Comparison of ENCODE assay signal across 10 mouse cellular contexts in the genomic region with DNA sequence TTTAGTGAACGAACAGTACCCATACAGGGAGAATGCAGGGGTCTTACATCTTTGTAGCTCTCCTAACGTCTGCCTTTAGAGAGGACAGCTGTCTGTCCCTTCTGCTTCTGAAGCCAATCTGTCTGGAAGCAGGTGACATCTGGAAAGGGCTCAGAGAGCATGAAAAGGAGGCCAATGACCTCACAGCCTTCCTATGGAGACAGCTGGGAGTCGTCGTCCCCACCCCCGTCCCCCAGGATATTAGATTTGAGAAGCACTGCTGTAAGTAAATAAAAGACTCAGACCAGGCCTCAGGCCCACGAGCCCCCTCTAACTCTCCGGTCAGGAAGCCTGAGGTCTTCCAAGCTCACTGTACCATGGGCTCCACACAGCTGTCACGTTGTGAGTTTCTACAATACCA. TPM values are rescaled to one million over a fixed set of nuclear protein-coding genes. Genes with fewer than 3 reads are reported as not detected.
DNase-seq lines count a peak whose midpoint lies in the region; TF ChIP-seq lines count a peak whose summit lies in the region.
"Had no signal": no experiment of that assay in that cellular context is flagged by ENCODE, and none has a peak within 500 bp of the region (broad histone marks: within the 10 kb centered on the region; RNA-seq: fewer than 3 reads in every experiment).

No protein-coding gene starts in this region.

- H3K4me1 ChIP-seq in bone marrow, adult 2 months (ENCODE audit: control insufficient read depth, insufficient read depth, low read length) = peaks cover 2% of the 10 kb centered on the region; the same call in 1 of the 2 replicates

- no peak for TF ChIP-seq CTCF in bone marrow, adult 2 months (IDR thresholded peaks at IDR 0.05; ENCODE audit: control insufficient read depth, insufficient read depth, low read length)

- H3K27ac ChIP-seq in bone marrow, adult 2 months (ENCODE audit: control insufficient read depth, insufficient read depth, low read depth, low read length, poor library complexity) = peak overlapping the region; percentile 12; the same call in 1 of the 2 replicates

- no peak overlapping the region for H3K4me3 ChIP-seq in bone marrow, adult 2 months (replicated peaks; ENCODE audit: control insufficient read depth, low read depth, low read length)

- TF ChIP-seq POLR2A in bone marrow, adult 2 months (IDR thresholded peaks at IDR 0.05; ENCODE audit: borderline replicate concordance, control insufficient read depth, low read depth, low read length) = no peak

- 82% methylated on average over 8 of the region's 8 CpGs for WGBS in bone marrow, adult 2 months

- peak; percentile 38 for DNase-seq in kidney, postnatal 10 days
- no peak for DNase-seq in kidney, adult 18-20 months
- DNase-seq in B cell, adult 2 months = peak; percentile 11 to 15
- DNase-seq in mesoderm, embryonic 11.5 days (ENCODE audit: low read depth, low spot score) = peak; percentile 57
- no peak for DNase-seq in urinary bladder, adult 2 months (ENCODE audit: low spot score)
- no peak for DNase-seq in adrenal gland, adult 18-20 months (ENCODE audit: low spot score in 2 of 2)
- DNase-seq: adrenal gland, postnatal 36 days; heart, postnatal 36 days had no signal

RNA-seq across cellular contexts. Expression of a gene that starts 22.9 kb away (rescaled TPM):
- polyA plus RNA-seq in bone marrow, adult 2 months (2011; ENCODE audit: insufficient read depth, insufficient read length, low replicate concordance, missing spikeins) = 2.5 and 3.2 TPM in 2 replicates
- 15.8 and 19.8 TPM in 2 replicates for polyA plus RNA-seq in urinary bladder, adult 2 months (2012; rRNA removed)
- total RNA-seq in adrenal gland, adult 18-20 months (2021) = 10 to 100 TPM; 22.1 to 36.6 TPM

RNA-seq across cellular contexts. Expression of a gene that starts 40.0 kb away (rescaled TPM):
- not detected in 2 replicates for polyA plus RNA-seq in bone marrow, adult 2 months (2011; ENCODE audit: insufficient read depth, insufficient read length, low replicate concordance, missing spikeins)
- 0.29 and 0.41 TPM in 2 replicates for polyA plus RNA-seq in urinary bladder, adult 2 months (2012; rRNA removed)
- under 1 TPM in 1 of 2 experiments, not detected in 1; 0.16 TPM for total RNA-seq in adrenal gland, adult 18-20 months (2021)
- total RNA-seq: adrenal gland, postnatal 36 days; gastrocnemius, adult 8-10 months; heart, postnatal 36 days had no signal

RNA-seq across cellular contexts. Expression of a gene that starts 48.6 kb away (rescaled TPM):
- 1.7 and 2.7 TPM in 2 replicates for polyA plus RNA-seq in bone marrow, adult 2 months (2011; ENCODE audit: insufficient read depth, insufficient read length, low replicate concordance, missing spikeins)
- 8.6 and 10.4 TPM in 2 replicates for polyA plus RNA-seq in urinary bladder, adult 2 months (2012; rRNA removed)
- 1 to 10 TPM; 5.4 to 9.9 TPM for total RNA-seq in adrenal gland, adult 18-20 months (2021)

RNA-seq across cellular contexts. Expression of a gene that starts 48.7 kb away (rescaled TPM):
- polyA plus RNA-seq in bone marrow, adult 2 months (2011; ENCODE audit: insufficient read depth, insufficient read length, low replicate concordance, missing spikeins) = 1.1 and 1.5 TPM in 2 replicates
- 0.80 and 0.85 TPM in 2 replicates for polyA plus RNA-seq in urinary bladder, adult 2 months (2012; rRNA removed)
- under 1 TPM; 0.13 to 0.26 TPM for total RNA-seq in adrenal gland, adult 18-20 months (2021)

RNA-seq across cellular contexts. Expression of a gene that starts 51.7 kb away (rescaled TPM):
- polyA plus RNA-seq in bone marrow, adult 2 months (2011; ENCODE audit: insufficient read depth, insufficient read length, low replicate concordance, missing spikeins) = 2.1 and 9.9 TPM in 2 replicates
- polyA plus RNA-seq in urinary bladder, adult 2 months (2012; rRNA removed) = 99.6 and 102 TPM in 2 replicates
- total RNA-seq in adrenal gland, adult 18-20 months (2021) = 10 to 100 TPM; 19.1 to 32.7 TPM

Comparison
In these comparisons a context has a peak if more than half of its experiments do, and no peak if none do; other contexts are left out.
1. DNase-seq: peak in kidney, postnatal 10 days (single experiment), B cell, adult 2 months (2 of 2) and mesoderm, embryonic 11.5 days (single experiment); none in kidney, adult 18-20 months (single experiment), urinary bladder, adult 2 months (single experiment) and adrenal gland, adult 18-20 months (0 of 2).